ENCODE assay signal across 13 mouse cellular contexts in the genomic region with DNA sequence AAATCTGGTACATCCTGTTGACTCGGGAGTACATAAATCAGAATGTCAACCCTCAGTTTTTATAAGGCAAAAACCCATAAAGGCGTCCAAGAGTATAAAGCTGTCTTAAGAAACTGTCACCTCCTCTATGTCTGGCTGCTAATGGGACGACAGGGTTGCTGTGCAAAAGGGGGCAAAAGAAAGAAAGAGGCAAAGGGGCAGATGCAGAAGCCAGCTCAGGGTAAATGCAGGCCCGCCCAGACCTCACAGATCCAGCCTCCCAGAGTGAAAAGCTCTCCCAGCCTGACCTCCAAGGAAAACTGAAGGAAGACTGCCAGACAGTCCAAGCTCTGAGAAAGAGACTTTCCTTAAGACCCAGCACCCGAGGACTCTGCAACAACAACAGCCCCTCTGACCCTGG.
DNase-seq lines count a peak whose midpoint lies in the region; ATAC-seq and TF ChIP-seq lines count a peak whose summit lies in the region.
"Had no signal": no experiment of that assay in that cellular context is flagged by ENCODE, and none has a peak within 500 bp of the region (broad histone marks: within the 10 kb centered on the region; RNA-seq: fewer than 3 reads in every experiment).

No protein-coding gene starts in this region.

- no peak overlapping the region for H3K4me3 ChIP-seq in hindbrain, embryonic 10.5 days
- no peak overlapping the region for H3K4me3 ChIP-seq in hindbrain, embryonic 16.5 days (ENCODE audit: low read length)
- no peak overlapping the region for H3K4me3 ChIP-seq in hindbrain, postnatal 0 days (ENCODE audit: low read length)
- H3K4me3 ChIP-seq in limb, embryonic 13.5 days: no peak overlapping the region
- H3K4me3 ChIP-seq: embryonic facial prominence, embryonic 13.5 days; left cerebral cortex, adult 2 months; megakaryocyte, embryonic 14.5 days had no signal

- H3K9ac ChIP-seq in hindbrain, embryonic 16.5 days (ENCODE audit: low read depth, low read length): no peak overlapping the region
- no peak overlapping the region for H3K9ac ChIP-seq in hindbrain, postnatal 0 days (replicated peaks; ENCODE audit: low read length)
- H3K9ac ChIP-seq in limb, embryonic 13.5 days: no peak overlapping the region
- H3K9ac ChIP-seq: embryonic facial prominence, embryonic 13.5 days had no signal

- no peak overlapping the region for H3K4me2 ChIP-seq in hindbrain, embryonic 16.5 days (ENCODE audit: low read length)
- no peak overlapping the region for H3K4me2 ChIP-seq in hindbrain, postnatal 0 days (ENCODE audit: low read depth, low read length)
- H3K4me2 ChIP-seq in limb, embryonic 13.5 days (replicated peaks): peak overlapping the region; percentile 48
- H3K4me2 ChIP-seq: embryonic facial prominence, embryonic 13.5 days had no signal

- peaks cover 71% of the 10 kb centered on the region for H3K4me1 ChIP-seq in hindbrain, embryonic 10.5 days (replicated peaks)
- H3K4me1 ChIP-seq in hindbrain, embryonic 16.5 days (ENCODE audit: control insufficient read depth, insufficient read depth, low read depth, low read length): peaks cover 19% of the 10 kb centered on the region
- peaks cover 12% of the 10 kb centered on the region; the same call in 1 of the 2 replicates for H3K4me1 ChIP-seq in hindbrain, postnatal 0 days (ENCODE audit: insufficient read depth, low read length)
- peaks cover 81% of the 10 kb centered on the region for H3K4me1 ChIP-seq in limb, embryonic 13.5 days
- H3K4me1 ChIP-seq: megakaryocyte, embryonic 14.5 days had no signal

- no peak for DNase-seq in hindbrain, embryonic 10.5 days (ENCODE audit: low spot score)
- peak; percentile 26 for DNase-seq in embryo, embryonic 10.5 days (ENCODE audit: low spot score)
- no peak for DNase-seq in hindbrain, postnatal 0 days (ENCODE audit: low spot score)
- no peak for DNase-seq in liver
- DNase-seq in thymus, postnatal 25 days: no peak
- DNase-seq in layer of hippocampus, adult 9-11 months: no peak
- DNase-seq: gastrocnemius, postnatal 36 days had no signal

- H3K36me3 ChIP-seq in hindbrain, embryonic 10.5 days: peaks cover 31% of the 10 kb centered on the region
- no peaks in the 10 kb centered on the region for H3K36me3 ChIP-seq in hindbrain, embryonic 16.5 days (ENCODE audit: control insufficient read depth, insufficient read depth, low read length)
- no peaks in the 10 kb centered on the region for H3K36me3 ChIP-seq in hindbrain, postnatal 0 days (ENCODE audit: insufficient read depth, low read length)
- peaks cover 17% of the 10 kb centered on the region for H3K36me3 ChIP-seq in limb, embryonic 13.5 days

- no peaks in the 10 kb centered on the region for H3K9me3 ChIP-seq in hindbrain, embryonic 10.5 days
- H3K9me3 ChIP-seq in hindbrain, embryonic 16.5 days (ENCODE audit: control insufficient read depth, low read length): no peaks in the 10 kb centered on the region
- no peaks in the 10 kb centered on the region for H3K9me3 ChIP-seq in hindbrain, postnatal 0 days (ENCODE audit: low read length)
- no peaks in the 10 kb centered on the region for H3K9me3 ChIP-seq in limb, embryonic 13.5 days
- H3K9me3 ChIP-seq: embryonic facial prominence, embryonic 13.5 days; megakaryocyte, embryonic 14.5 days had no signal

- H3K27me3 ChIP-seq in hindbrain, embryonic 10.5 days (ENCODE audit: insufficient read depth, poor library complexity, severe bottlenecking): no peaks in the 10 kb centered on the region
- H3K27me3 ChIP-seq in hindbrain, embryonic 16.5 days (replicated peaks; ENCODE audit: control insufficient read depth, insufficient read depth, low read length): no peaks in the 10 kb centered on the region
- H3K27me3 ChIP-seq in hindbrain, postnatal 0 days (ENCODE audit: insufficient read depth, low read length): no peaks in the 10 kb centered on the region
- no peaks in the 10 kb centered on the region for H3K27me3 ChIP-seq in limb, embryonic 13.5 days
- H3K27me3 ChIP-seq: embryonic facial prominence, embryonic 13.5 days had no signal

- no peak for TF ChIP-seq CTCF in hindbrain, postnatal 0 days (IDR thresholded peaks at IDR 0.05; ENCODE audit: low read depth)

- WGBS in hindbrain, embryonic 10.5 days: 58% methylated on average over 5 of the region's 5 CpGs
- 38% methylated on average over 5 of the region's 5 CpGs for whole genome bisulfite sequencing in hindbrain, embryonic 16.5 days
- WGBS in hindbrain, postnatal 0 days: 49% methylated on average over 5 of the region's 5 CpGs
- WGBS in limb, embryonic 13.5 days: 13% methylated on average over 5 of the region's 5 CpGs

- peak overlapping the region; percentile 62 for H3K27ac ChIP-seq in hindbrain, embryonic 10.5 days
- no peak overlapping the region for H3K27ac ChIP-seq in hindbrain, embryonic 16.5 days (ENCODE audit: low read depth, low read length)
- 0 out of 2 replicates have a peak overlapping the region, but pooled peaks have one; percentile 27 for H3K27ac ChIP-seq in hindbrain, postnatal 0 days
- peak overlapping the region; percentile 44; the same call in 1 of the 2 replicates for H3K27ac ChIP-seq in limb, embryonic 13.5 days
- H3K27ac ChIP-seq: left cerebral cortex, adult 2 months had no signal

- no peak for ATAC-seq in hindbrain, embryonic 16.5 days
- ATAC-seq in hindbrain, postnatal 0 days: no peak
- ATAC-seq in limb, embryonic 13.5 days (ENCODE audit: low FRiP score, low read depth): no peak
- ATAC-seq: CD4-positive, CD25-positive, alpha-beta regulatory T cell, adult 4 months had no signal
